Mouse (Mus musculus): Measurements from ENCODE around the gene Ctsl.

GRCm38 (mm10) chr13:64370173-64370940, at the start of gene Ctsl:
- TF ChIP-seq EP300 (IDR thresholded peaks at IDR 0.05) (peak; percentile 43), CTCF (IDR thresholded peaks at IDR 0.05) (no peak)

All from lung, postnatal 0 days (tissue).